8 mouse cellular contexts compared by ENCODE assay signal in the genomic region with DNA sequence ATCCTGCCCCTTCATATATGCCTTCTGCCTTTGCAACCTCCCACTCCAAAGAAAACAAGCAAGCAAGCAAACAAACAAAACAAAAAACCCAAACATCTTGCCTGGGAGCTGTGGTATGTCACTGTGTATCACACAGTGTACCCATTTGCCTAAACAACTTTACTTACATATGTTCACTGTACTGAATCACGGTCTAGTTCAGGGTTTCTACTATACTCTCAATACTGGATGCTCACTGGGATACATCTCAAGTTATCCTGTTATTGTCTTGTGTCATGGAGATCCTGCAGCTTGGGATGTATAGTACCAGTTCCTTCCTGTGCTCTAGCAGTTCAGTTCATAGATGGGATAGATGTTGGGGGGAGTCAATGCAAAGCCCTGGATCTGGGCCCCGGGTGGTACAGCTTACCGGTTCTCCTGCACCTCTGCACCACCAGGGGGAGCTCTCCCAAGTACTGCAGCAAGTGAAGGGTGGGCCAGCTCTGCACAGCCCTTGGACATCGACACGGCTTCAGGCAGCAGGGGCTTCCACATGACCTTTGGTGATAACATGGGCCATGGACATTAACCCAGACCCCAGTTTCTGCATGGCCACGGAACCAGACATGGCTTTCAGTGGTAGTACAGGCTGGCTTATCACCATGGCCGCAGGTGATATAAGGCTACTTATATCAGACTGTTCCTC. TPM values are rescaled to one million over a fixed set of nuclear protein-coding genes. Genes with fewer than 3 reads are reported as not detected.
DNase-seq lines count a peak whose midpoint lies in the region; TF ChIP-seq lines count a peak whose summit lies in the region.

No protein-coding gene starts in this region.

- H3K4me1 ChIP-seq in megakaryocyte, embryonic 14.5 days = peaks cover 7% of the 10 kb centered on the region

- H3K27ac ChIP-seq in left cerebral cortex, adult 2 months = no peak overlapping the region

- no peak overlapping the region for H3K4me3 ChIP-seq in left cerebral cortex, adult 2 months
- H3K4me3 ChIP-seq in megakaryocyte, embryonic 14.5 days (replicated peaks) = peak overlapping the region; percentile 62

- DNase-seq in adrenal gland, adult (ENCODE audit: inconsistent age in 2 of 2, low spot score in 1 of 2) = peak; percentile 80 to 95
- peak; percentile 85 for DNase-seq in embryo, embryonic 10 days (ENCODE audit: low spot score)
- peak; percentile 90 for DNase-seq in gastrocnemius, postnatal 10 days
- DNase-seq in hindlimb bud, embryonic 11.5 days (ENCODE audit: extremely low spot score, low read depth, low spot score) = peak; percentile 31
- peak; percentile 69 to 77 for DNase-seq in left cerebral cortex, adult 2 months (ENCODE audit: extremely low spot score in 1 of 2, low spot score in 2 of 2)
- peak; percentile 86 for DNase-seq in right cerebral cortex, postnatal 14 days
- peak; percentile 77 for DNase-seq in urinary bladder, postnatal 25 days (ENCODE audit: low spot score)

- H3K9me3 ChIP-seq in megakaryocyte, embryonic 14.5 days = no peaks in the 10 kb centered on the region

- no peaks in the 10 kb centered on the region for H3K27me3 ChIP-seq in megakaryocyte, embryonic 14.5 days (replicated peaks)

- intact Hi-C loops in left cerebral cortex, adult 2 months (cut with DNase I) = loop anchor here (1.0 to 5.0 kb wide), 2 partner anchors 192 to 373 kb away; no protein-coding TSS in a partner anchor

- peaks cover 40% of the 10 kb centered on the region for H3K36me3 ChIP-seq in megakaryocyte, embryonic 14.5 days (replicated peaks; ENCODE audit: low read length)

- TF ChIP-seq CTCF in left cerebral cortex, adult 2 months (IDR thresholded peaks at IDR 0.05) = peak; percentile 86

RNA-seq across cellular contexts. Expression of a gene that starts 36.7 kb away (rescaled TPM):
- 10 to 100 TPM; 21.4 to 26.5 TPM for total RNA-seq in gastrocnemius, postnatal 10 days (2021)
- total RNA-seq in left cerebral cortex, adult 2 months (2021) = 10 to 100 TPM; 36.0 to 43.2 TPM
- polyA plus RNA-seq in megakaryocyte, embryonic 14.5 days (2012; ENCODE audit: insufficient read depth, low replicate concordance) = 19.8 and 79.3 TPM in 2 replicates

RNA-seq across cellular contexts. Expression of a gene that starts 37.0 kb away (rescaled TPM):
- 1 to 10 TPM; 4.3 to 6.1 TPM for total RNA-seq in gastrocnemius, postnatal 10 days (2021)
- 10 to 100 TPM; 29.0 to 29.5 TPM for total RNA-seq in left cerebral cortex, adult 2 months (2021)
- 0.77 TPM in 1 of 2 replicates, not detected in the other for polyA plus RNA-seq in megakaryocyte, embryonic 14.5 days (2012; ENCODE audit: insufficient read depth, low replicate concordance)

Comparison
In these comparisons a context has a peak if more than half of its experiments do, and no peak if none do; other contexts are left out.
1. DNase-seq: peak in every context shown above with its lines; median percentile 90 in gastrocnemius, postnatal 10 days; 88 in adrenal gland, adult; 86 in right cerebral cortex, postnatal 14 days; 85 in embryo, embryonic 10 days; 77 in urinary bladder, postnatal 25 days; 73 in left cerebral cortex, adult 2 months; 31 in hindlimb bud, embryonic 11.5 days.
2. RNA of a gene that starts 37.0 kb away (total RNA-seq): 29.0 to 29.5 TPM in left cerebral cortex, adult 2 months; 4.3 to 6.1 TPM in gastrocnemius, postnatal 10 days; every median in the first group is over 4 times any median in the second.